Mouse (Mus musculus) heart, adult 2 months (tissue): ENCODE results near the gene Ptch2.

ENCODE experiments used
- EP300 ChIP-seq: fragments of 200-500 bp; IDR thresholded peaks from 2 replicates; pipeline ENCODE4 v1.6.1; 2011; ENCODE audit warnings: low read depth, low read length, control low read depth; ENCODE audit not compliant: insufficient read depth
- POLR2A ChIP-seq: fragments of 200-500 bp; IDR thresholded peaks from 2 replicates; pipeline ENCODE4 v1.6.1; 2011; ENCODE audit warnings: mild to moderate bottlenecking, low read depth, low read length, control low read depth; ENCODE audit not compliant: insufficient read depth

DNA sequence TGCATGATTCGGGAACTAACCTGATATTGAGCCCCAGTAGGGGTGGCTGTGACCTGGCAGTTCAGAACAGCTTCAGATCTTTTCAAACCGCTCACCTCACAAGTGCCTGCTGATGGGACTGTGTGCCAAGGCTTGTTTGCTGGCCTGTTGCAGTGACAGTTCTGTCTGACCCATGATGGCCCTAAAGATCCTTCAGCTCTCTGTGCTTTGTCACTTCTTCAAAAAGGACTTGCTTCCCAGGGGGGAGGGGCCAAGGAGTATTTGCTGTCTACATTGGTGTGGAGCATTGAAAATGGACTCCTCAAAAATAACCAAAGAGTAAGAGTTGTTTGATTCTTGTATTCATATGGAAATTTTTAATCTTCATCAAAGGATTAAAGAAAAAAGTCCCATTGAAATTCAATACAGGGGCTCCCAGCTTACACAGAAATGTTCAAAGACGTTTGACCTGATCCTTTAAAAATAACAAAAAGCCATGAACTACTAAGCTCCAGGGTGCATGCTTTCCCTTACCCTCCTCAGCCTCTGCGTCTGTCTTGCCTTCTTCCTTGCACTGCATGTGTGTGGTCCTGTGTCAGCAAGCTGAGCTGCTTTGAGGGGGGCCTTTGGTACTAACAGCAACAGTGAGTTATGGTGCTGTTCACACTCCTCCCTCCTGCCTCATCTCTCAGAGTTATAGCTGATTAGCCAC lies 33.0 kb upstream of the Ptch2 start:
- TF ChIP-seq POLR2A = no peak
- no peak for TF ChIP-seq EP300
